Comparison of ENCODE assay signal across 47 mouse cellular contexts in genomic region chr1:173579921-173580585, GRCm38 (mm10). TPM values are rescaled to one million over a fixed set of nuclear protein-coding genes. Genes with fewer than 3 reads are reported as not detected.
"Had no signal": no experiment of that assay in that cellular context is flagged by ENCODE, and none has a peak within 500 bp of the region (broad histone marks: within the 10 kb centered on the region; RNA-seq: fewer than 3 reads in every experiment).

No protein-coding gene starts in this region.

- H3K9ac ChIP-seq: heart, embryonic 12.5 days; heart, embryonic 13.5 days; heart, embryonic 15.5 days; hindbrain, embryonic 12.5 days; hindbrain, embryonic 13.5 days; hindbrain, embryonic 14.5 days; hindbrain, embryonic 15.5 days; intestine, embryonic 15.5 days; kidney, embryonic 15.5 days had no signal

- DNase-seq: heart, postnatal 10 days; heart, postnatal 14 days; heart, postnatal 36 days; heart, postnatal 4 days; kidney, adult 11 months; kidney, adult 18-20 months; kidney, adult 2 months; kidney, adult 8-10 months; kidney, adult 9 months; kidney, postnatal 10 days; kidney, postnatal 14 days; kidney, postnatal 25 days; kidney, postnatal 36 days; kidney, postnatal 4 days; layer of hippocampus, adult 9-11 months; layer of hippocampus, postnatal 36 days had no signal

- H3K36me3 ChIP-seq: heart, embryonic 12.5 days; heart, embryonic 13.5 days; heart, embryonic 15.5 days; hindbrain, embryonic 10.5 days; hindbrain, embryonic 12.5 days; hindbrain, embryonic 13.5 days; hindbrain, embryonic 15.5 days; intestine, embryonic 15.5 days; kidney, embryonic 15.5 days had no signal

- H3K4me2 ChIP-seq: heart, embryonic 11.5 days; heart, embryonic 12.5 days; heart, embryonic 13.5 days; heart, embryonic 15.5 days; hindbrain, embryonic 12.5 days; hindbrain, embryonic 13.5 days; hindbrain, embryonic 14.5 days; hindbrain, embryonic 15.5 days; intestine, embryonic 15.5 days; kidney, embryonic 15.5 days had no signal

- H3K27me3 ChIP-seq: heart, embryonic 12.5 days; heart, embryonic 13.5 days; heart, embryonic 15.5 days; hindbrain, embryonic 12.5 days; hindbrain, embryonic 13.5 days; hindbrain, embryonic 15.5 days; intestine, embryonic 15.5 days; kidney, embryonic 15.5 days had no signal

- H3K27ac ChIP-seq: heart, embryonic 13.5 days; heart, embryonic 15.5 days; hindbrain, embryonic 10.5 days; hindbrain, embryonic 12.5 days; hindbrain, embryonic 13.5 days; hindbrain, embryonic 14.5 days; hindbrain, embryonic 15.5 days; hindbrain, postnatal 0 days; intestine, embryonic 15.5 days; kidney, embryonic 15.5 days; kidney, postnatal 0 days; layer of hippocampus, adult 2 months; left cerebral cortex, adult 2 months had no signal

- H3K4me3 ChIP-seq: heart, embryonic 12.5 days; heart, embryonic 13.5 days; heart, embryonic 15.5 days; hindbrain, embryonic 10.5 days; hindbrain, embryonic 12.5 days; hindbrain, embryonic 13.5 days; hindbrain, embryonic 15.5 days; intestine, embryonic 15.5 days; kidney, embryonic 15.5 days; layer of hippocampus, adult 2 months; left cerebral cortex, adult 2 months had no signal

- H3K4me1 ChIP-seq: heart, embryonic 12.5 days; heart, embryonic 13.5 days; heart, embryonic 15.5 days; hindbrain, embryonic 10.5 days; hindbrain, embryonic 12.5 days; hindbrain, embryonic 13.5 days; hindbrain, embryonic 15.5 days; intestine, embryonic 15.5 days; kidney, embryonic 15.5 days had no signal

RNA-seq across cellular contexts. Expression of gene Ifi213, which starts 19.0 kb away (rescaled TPM):
- total RNA-seq: heart, postnatal 4 days; hindbrain, postnatal 0 days; layer of hippocampus, adult 18-20 months; layer of hippocampus, adult 2 months; layer of hippocampus, postnatal 10 days; layer of hippocampus, postnatal 14 days; layer of hippocampus, postnatal 25 days; layer of hippocampus, postnatal 36 days; left cerebral cortex, adult 18-20 months; left cerebral cortex, adult 2 months had no signal
- polyA plus RNA-seq: heart, embryonic 11.5 days; hindbrain, embryonic 10.5 days; hindbrain, embryonic 11.5 days; hindbrain, embryonic 12.5 days; hindbrain, embryonic 13.5 days; hindbrain, embryonic 15.5 days; kidney, embryonic 14.5 days; kidney, embryonic 16.5 days had no signal

RNA-seq across cellular contexts. Expression of gene Ifi214, which starts 44.3 kb away (rescaled TPM):
- total RNA-seq: heart, postnatal 10 days; heart, postnatal 14 days; heart, postnatal 36 days; heart, postnatal 4 days; hematopoietic stem cell, adult 5-6 weeks; hindbrain, postnatal 0 days; layer of hippocampus, adult 18-20 months; layer of hippocampus, adult 2 months; layer of hippocampus, postnatal 10 days; layer of hippocampus, postnatal 14 days; layer of hippocampus, postnatal 25 days; layer of hippocampus, postnatal 36 days; left cerebral cortex, adult 18-20 months; left cerebral cortex, adult 2 months had no signal
- polyA plus RNA-seq: heart, embryonic 11.5 days; heart, embryonic 12.5 days; heart, embryonic 13.5 days; heart, embryonic 14.5 days; heart, embryonic 15.5 days; heart, embryonic 16.5 days; heart, postnatal 0 days; hindbrain, embryonic 10.5 days; hindbrain, embryonic 11.5 days; hindbrain, embryonic 12.5 days; hindbrain, embryonic 13.5 days; hindbrain, embryonic 14.5 days; hindbrain, embryonic 15.5 days; hindbrain, embryonic 16.5 days; hindbrain, postnatal 0 days; intestine, embryonic 14.5 days; intestine, embryonic 15.5 days; intestine, embryonic 16.5 days; intestine, postnatal 0 days; kidney, embryonic 14.5 days; kidney, embryonic 15.5 days; kidney, embryonic 16.5 days; kidney, postnatal 0 days had no signal

RNA-seq across cellular contexts. Expression of gene Ifi209, which starts 50.7 kb away (rescaled TPM):
- total RNA-seq: layer of hippocampus, adult 18-20 months; layer of hippocampus, adult 2 months; layer of hippocampus, postnatal 10 days; layer of hippocampus, postnatal 14 days; layer of hippocampus, postnatal 36 days; left cerebral cortex, adult 18-20 months; left cerebral cortex, adult 2 months had no signal
- polyA plus RNA-seq: hindbrain, embryonic 10.5 days; hindbrain, embryonic 11.5 days; hindbrain, embryonic 12.5 days; hindbrain, embryonic 13.5 days; hindbrain, postnatal 0 days had no signal
